In genomic region chrX:20335722-20336121, GRCm38 (mm10) we compare ENCODE assay signal across 8 mouse cellular contexts. TPM values are rescaled to one million over a fixed set of nuclear protein-coding genes. Genes with fewer than 3 reads are reported as not detected.
DNase-seq lines count a peak whose midpoint lies in the region; ATAC-seq and TF ChIP-seq lines count a peak whose summit lies in the region.

No protein-coding gene starts in this region.

- no peak overlapping the region for H3K4me2 ChIP-seq in stomach, postnatal 0 days (replicated peaks; ENCODE audit: low read depth)

- H3K79me2 ChIP-seq in heart, adult 2 months (replicated peaks; ENCODE audit: control insufficient read depth, insufficient read depth, low read length), result no peaks in the 10 kb centered on the region

- no peak overlapping the region for H3K4me3 ChIP-seq in heart, adult 2 months
- no peak overlapping the region for H3K4me3 ChIP-seq in stomach, postnatal 0 days (ENCODE audit: low read depth, low read length)

- 18% methylated on average over 2 of the region's 2 CpGs for WGBS in heart, adult 2 months
- WGBS in stomach, postnatal 0 days, result 11% methylated on average over 2 of the region's 2 CpGs

- H3K27me3 ChIP-seq in heart, adult 2 months (ENCODE audit: control insufficient read depth, insufficient read depth, low read length), result no peaks in the 10 kb centered on the region
- H3K27me3 ChIP-seq in stomach, postnatal 0 days (ENCODE audit: control insufficient read depth, insufficient read depth, low read length), result no peaks in the 10 kb centered on the region

- no peaks in the 10 kb centered on the region for H3K4me1 ChIP-seq in heart, adult 2 months (ENCODE audit: control insufficient read depth, insufficient read depth, low read length)
- H3K4me1 ChIP-seq in stomach, postnatal 0 days (replicated peaks; ENCODE audit: control insufficient read depth, insufficient read depth), result no peaks in the 10 kb centered on the region

- H3K27ac ChIP-seq in heart, adult 2 months, result no peak overlapping the region
- H3K27ac ChIP-seq in stomach, postnatal 0 days (replicated peaks), result no peak overlapping the region

- ATAC-seq in stomach, postnatal 0 days (ENCODE audit: low FRiP score, low TSS enrichment), result no peak

- no peak overlapping the region for H3K9ac ChIP-seq in heart, adult 2 months (ENCODE audit: low read depth, low read length)
- H3K9ac ChIP-seq in stomach, postnatal 0 days (ENCODE audit: low read length), result no peak overlapping the region

- intact Hi-C loops in heart, adult 2 months (cut with DNase I), result loop anchor here (1.0 to 2.0 kb wide), 2 partner anchors 173 to 315 kb away; no protein-coding TSS in a partner anchor
- intact Hi-C loops in heart, postnatal 25 days (cut with DNase I), result loop anchor here (1.0 to 2.0 kb wide), 2 partner anchors 173 to 315 kb away; no protein-coding TSS in a partner anchor

- TF ChIP-seq EP300 in heart, adult 2 months (IDR thresholded peaks at IDR 0.05; ENCODE audit: insufficient read depth, low read depth, low read length), result no peak
- TF ChIP-seq EP300 in stomach, postnatal 0 days (optimal IDR thresholded peaks at IDR 0.05), result no peak

- no peaks in the 10 kb centered on the region for H3K36me3 ChIP-seq in heart, adult 2 months (ENCODE audit: control insufficient read depth, insufficient read depth, low read length)
- H3K36me3 ChIP-seq in stomach, postnatal 0 days (ENCODE audit: control insufficient read depth, insufficient read depth, low read length), result no peaks in the 10 kb centered on the region

- peak; percentile 8 to 47 for DNase-seq in heart, adult 2 months
- no peak for DNase-seq in heart, postnatal 25 days (ENCODE audit: low spot score)
- DNase-seq in 416B (ENCODE audit: low read depth) (peak; percentile 57), R1 (ENCODE audit: low read depth, low spot score) (peak; percentile 47)
- peak; percentile 26 to 42 for DNase-seq in cerebellum, postnatal 4 days (ENCODE audit: low spot score in 2 of 2)
- peak; percentile 52 to 74 for DNase-seq in kidney, postnatal 25 days
- DNase-seq in lung, postnatal 36 days, result peak; percentile 77
- peak; percentile 30 for DNase-seq in stomach, postnatal 0 days (ENCODE audit: low spot score)

- peak; percentile 71 for TF ChIP-seq CTCF in heart, adult 2 months (IDR thresholded peaks at IDR 0.05)
- peak; percentile 72 for TF ChIP-seq CTCF in stomach, postnatal 0 days (IDR thresholded peaks at IDR 0.05; ENCODE audit: low read depth)

- TF ChIP-seq POLR2A in heart, adult 2 months (IDR thresholded peaks at IDR 0.05; ENCODE audit: insufficient read depth, low read depth, low read length), result no peak

- no peaks in the 10 kb centered on the region for H3K9me3 ChIP-seq in stomach, postnatal 0 days (ENCODE audit: control insufficient read depth, low read length)

RNA-seq across cellular contexts. Expression of gene Rp2, which starts 28.6 kb away (rescaled TPM):
- total RNA-seq in heart, adult 2 months (2021), result 10 to 100 TPM in 1 of 2 experiments, 1 to 10 TPM in 1; 9.4 to 10.5 TPM
- polyA plus RNA-seq in heart, adult 2 months (2012; rRNA removed), result 4.0 and 5.0 TPM in 2 replicates
- total RNA-seq in heart, postnatal 25 days (2021), result 10 to 100 TPM; 10.6 TPM
- polyA plus RNA-seq in stomach, postnatal 0 days (2015; fragmentation: Nextera tagmentation; extraction: Ambion mirVana), result 10.2 and 10.4 TPM in 2 replicates

RNA-seq across cellular contexts. Expression of gene Slc9a7, which starts 44.1 kb away (rescaled TPM):
- 1 to 10 TPM; 3.8 to 4.8 TPM for total RNA-seq in heart, adult 2 months (2021)
- polyA plus RNA-seq in heart, adult 2 months (2012; rRNA removed), result 2.1 and 2.8 TPM in 2 replicates
- total RNA-seq in heart, postnatal 25 days (2021), result 1 to 10 TPM; 3.7 to 6.3 TPM
- polyA plus RNA-seq in stomach, postnatal 0 days (2015; fragmentation: Nextera tagmentation; extraction: Ambion mirVana), result 0.28 and 0.39 TPM in 2 replicates
